Mouse (Mus musculus) liver, embryonic 16.5 days (tissue): Measurements from ENCODE around the gene Cd300lg. TPM values are rescaled to one million over a fixed set of nuclear protein-coding genes. Genes with fewer than 3 reads are reported as not detected.
A peak's percentile ranks its signal among the peaks of the same experiment; 100 is the strongest.

Source experiments
- ATAC-seq: fragments of 200-750 bp; cut with Nextera tagmentation; 2 replicates; pipeline ENCODE4 v1.8.0; 2017; ENCODE audit warnings: low read depth, mild to moderate bottlenecking, moderate number of reproducible peaks, moderate library complexity
- H3K27ac ChIP-seq: fragments of 300-500 bp; sonication (generic); 2 replicates; pipeline ENCODE4 v1.5.1; 2014; ENCODE audit warnings: mild to moderate bottlenecking, low read length
- H3K27me3 ChIP-seq: fragments of 300-500 bp; sonication (generic); 2 replicates; pipeline ENCODE4 v1.6.1; 2014; ENCODE audit warnings: low read depth, low read length, mixed read lengths; ENCODE audit not compliant: control insufficient read depth, insufficient read depth
- H3K36me3 ChIP-seq: fragments of 300-500 bp; sonication (generic); 2 replicates; pipeline ENCODE4 v1.6.1; 2014; ENCODE audit warnings: mild to moderate bottlenecking; ENCODE audit not compliant: control insufficient read depth, insufficient read depth
- H3K4me1 ChIP-seq: fragments of 300-500 bp; sonication (generic); 2 replicates; pipeline ENCODE4 v1.6.1; 2014; ENCODE audit warnings: low read depth, low read length, mixed read lengths; ENCODE audit not compliant: control insufficient read depth
- H3K4me2 ChIP-seq: fragments of 300-500 bp; sonication (generic); 2 replicates; pipeline ENCODE4 v1.6.1; 2014; ENCODE audit warnings: low read depth, low read length, mixed read lengths
- H3K4me3 ChIP-seq: fragments of 300-500 bp; sonication (generic); 2 replicates; pipeline ENCODE4 v1.5.1; 2014; ENCODE audit warnings: low read depth, mild to moderate bottlenecking, low read length
- H3K9ac ChIP-seq: fragments of 300-500 bp; sonication (generic); 2 replicates; pipeline ENCODE4 v1.6.1; 2014; ENCODE audit warnings: low read depth, low read length
- H3K9me3 ChIP-seq: fragments of 300-500 bp; sonication (generic); replicated peaks from 2 replicates; pipeline ENCODE4 v1.6.1; 2016; ENCODE audit warnings: low read length; ENCODE audit not compliant: control insufficient read depth
- WGBS: fragments of 180-500 bp; shearing (Covaris S2); extraction: QIAGEN DNeasy Blood & Tissue Kit; methylation state at CpG from one replicate; pipeline ENCODE4 v1.1.7; 2014; ENCODE audit not compliant: insufficient replicate concordance; 5-methylcytosine and 5-hydroxymethylcytosine counted together
- polyA plus RNA-seq: library from polyadenylated mRNA; unstranded; fragments of >200 nt; fragmentation: Nextera tagmentation; extraction: Ambion mirVana; gene quantifications from 2 replicates; pipeline ENCODE4 v1.2.1, GENCODE M21; 2015

Gene Cd300lg
- polyA plus RNA-seq, 1 experiment from 2014 or later, result 0.87 TPM

DNA sequence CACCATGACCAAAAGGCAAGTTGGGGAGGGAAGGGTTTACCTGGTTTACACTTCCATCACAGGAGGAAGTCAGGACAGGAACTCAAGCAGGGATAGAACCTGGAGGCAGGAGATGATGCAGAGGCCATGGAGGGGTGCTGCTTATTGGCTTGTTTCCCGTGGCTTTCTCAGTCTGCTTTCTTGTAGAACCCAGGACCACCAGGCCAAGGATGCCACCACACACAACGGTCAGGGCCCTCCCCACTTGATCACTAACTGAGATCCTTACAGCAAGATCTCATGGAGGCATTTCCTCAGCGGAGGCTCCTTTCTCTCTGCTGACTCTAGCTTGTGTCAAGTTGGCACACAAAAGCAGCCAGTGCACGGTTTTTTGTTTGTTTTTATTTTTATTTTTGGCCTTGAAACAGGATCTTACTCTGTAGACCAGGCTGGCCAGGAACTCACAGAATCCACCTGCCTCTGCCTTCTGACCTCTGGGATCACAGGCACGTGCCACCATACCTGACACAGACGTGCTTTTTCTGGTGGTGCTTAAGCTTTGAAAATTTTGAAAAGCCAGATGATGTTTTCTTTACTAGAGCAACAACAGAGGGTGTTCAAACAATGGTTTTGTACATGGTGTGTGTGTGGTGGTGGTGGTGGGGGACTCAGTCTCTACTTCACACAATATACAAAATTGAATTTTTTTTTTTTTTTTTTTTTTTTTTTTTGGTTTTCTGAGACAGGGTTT lies 13.1 kb upstream of the Cd300lg start, which contains the start of gene Mpp3:
Gene Mpp3, minus strand, starts transcription at position 375 of the 730 bp plus-strand sequence.
- no peak within 1 kb of the TSS for H3K9ac ChIP-seq
- no peaks in the 10 kb centered on the region for H3K36me3 ChIP-seq
- no peak within 1 kb of the TSS for H3K27ac ChIP-seq
- peaks cover 6% of the 10 kb centered on the region for H3K4me1 ChIP-seq
- ATAC-seq, result no peak
- WGBS, result 63% methylated on average over 6 of the region's 6 CpGs
- no peak within 1 kb of the TSS; the same call in 1 of the 2 replicates for H3K4me3 ChIP-seq
- H3K27me3 ChIP-seq, result peaks cover 38% of the 10 kb centered on the region
- H3K4me2 ChIP-seq, result peak within 1 kb of the TSS; percentile 78
- no peaks in the 10 kb centered on the region for H3K9me3 ChIP-seq

DNA sequence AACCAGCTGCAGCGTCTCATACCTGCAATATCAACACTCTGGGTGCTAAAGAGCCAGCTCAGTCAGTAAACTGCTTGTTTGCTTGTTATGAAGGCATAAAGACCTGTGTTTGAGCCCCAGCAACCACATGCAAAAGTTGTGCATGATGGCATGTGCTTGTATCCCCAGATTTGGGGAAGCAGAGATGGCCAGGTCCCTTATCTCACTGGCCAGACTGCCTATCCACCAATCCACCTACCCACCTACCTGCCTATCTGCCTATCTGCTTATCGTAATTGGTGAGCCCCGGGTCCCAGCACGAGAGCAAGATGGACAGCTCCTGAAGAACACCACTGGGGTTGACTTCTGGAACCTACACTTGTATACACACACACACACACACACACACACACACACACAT lies 12.0 kb upstream of the Cd300lg start:
- ATAC-seq, result no peak

DNA sequence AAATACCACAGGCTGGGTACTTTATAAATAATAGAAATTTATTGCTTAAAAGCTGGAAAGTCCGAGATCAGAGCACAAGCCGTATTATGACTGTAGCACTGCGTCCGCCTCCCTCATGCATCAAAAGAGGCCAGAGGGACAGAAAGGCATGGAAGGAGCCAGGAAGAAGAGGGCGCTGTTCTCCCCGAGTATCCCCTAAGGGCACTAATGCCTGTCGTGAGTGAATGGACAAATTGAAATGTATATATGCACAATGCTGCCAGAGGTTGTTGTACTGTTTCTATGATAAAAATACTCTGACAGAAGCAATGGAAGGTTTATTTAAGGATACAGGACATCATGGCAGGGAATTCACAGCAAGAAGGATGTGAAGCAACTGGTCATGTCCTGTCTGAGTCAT lies 11.3 kb upstream of the Cd300lg start:
- H3K4me2 ChIP-seq, result no peak overlapping the region
- H3K9ac ChIP-seq, result no peak overlapping the region
- no peak overlapping the region for H3K4me3 ChIP-seq
- no peak overlapping the region for H3K27ac ChIP-seq
- no peak for ATAC-seq
- peaks cover 35% of the 10 kb centered on the region for H3K27me3 ChIP-seq
- peaks cover 6% of the 10 kb centered on the region for H3K4me1 ChIP-seq
- no peaks in the 10 kb centered on the region for H3K9me3 ChIP-seq
- no peaks in the 10 kb centered on the region for H3K36me3 ChIP-seq
- WGBS, result 45% methylated on average over 7 of the region's 7 CpGs

More for the DNA sequence above, 12.0 kb upstream of the Cd300lg start:
- Histone ChIP-seq H3K36me3 (no peaks in the 10 kb centered on the region), H3K27me3 (peaks cover 38% of the 10 kb centered on the region), H3K9me3 (no peaks in the 10 kb centered on the region), H3K27ac (no peak overlapping the region), H3K4me2 (no peak overlapping the region), H3K4me3 (no peak overlapping the region), H3K4me1 (peaks cover 6% of the 10 kb centered on the region), H3K9ac (no peak overlapping the region)
- 27% methylated on average over 4 of the region's 4 CpGs for WGBS

DNA sequence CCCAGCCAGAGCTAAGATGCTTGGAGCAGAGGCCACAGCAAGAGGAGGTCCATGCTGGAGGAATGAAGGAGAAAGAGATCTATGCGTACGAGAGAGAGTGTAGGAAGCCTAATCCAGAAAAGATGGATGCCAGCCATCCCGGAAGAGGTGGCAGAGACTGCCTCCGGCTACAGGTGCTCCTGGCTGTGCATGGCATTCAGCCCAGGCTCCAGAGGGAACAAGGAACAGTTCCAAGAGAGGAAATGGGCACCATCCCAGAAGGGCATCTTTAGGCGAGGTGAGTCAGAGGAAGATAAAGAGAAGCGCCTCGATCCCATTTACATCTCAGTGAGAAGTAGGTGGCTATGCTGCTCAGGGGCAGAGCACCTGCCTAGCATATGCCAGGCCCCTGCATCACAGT lies 10.2 kb upstream of the Cd300lg start:
- no peak overlapping the region for H3K4me2 ChIP-seq
- no peaks in the 10 kb centered on the region for H3K36me3 ChIP-seq
- 67% methylated on average over 7 of the region's 7 CpGs for WGBS
- H3K27me3 ChIP-seq, result peaks cover 23% of the 10 kb centered on the region
- no peak overlapping the region for H3K9ac ChIP-seq
- peaks cover 6% of the 10 kb centered on the region for H3K4me1 ChIP-seq
- H3K4me3 ChIP-seq, result no peak overlapping the region
- no peak for ATAC-seq
- no peaks in the 10 kb centered on the region for H3K9me3 ChIP-seq
- no peak overlapping the region for H3K27ac ChIP-seq

DNA sequence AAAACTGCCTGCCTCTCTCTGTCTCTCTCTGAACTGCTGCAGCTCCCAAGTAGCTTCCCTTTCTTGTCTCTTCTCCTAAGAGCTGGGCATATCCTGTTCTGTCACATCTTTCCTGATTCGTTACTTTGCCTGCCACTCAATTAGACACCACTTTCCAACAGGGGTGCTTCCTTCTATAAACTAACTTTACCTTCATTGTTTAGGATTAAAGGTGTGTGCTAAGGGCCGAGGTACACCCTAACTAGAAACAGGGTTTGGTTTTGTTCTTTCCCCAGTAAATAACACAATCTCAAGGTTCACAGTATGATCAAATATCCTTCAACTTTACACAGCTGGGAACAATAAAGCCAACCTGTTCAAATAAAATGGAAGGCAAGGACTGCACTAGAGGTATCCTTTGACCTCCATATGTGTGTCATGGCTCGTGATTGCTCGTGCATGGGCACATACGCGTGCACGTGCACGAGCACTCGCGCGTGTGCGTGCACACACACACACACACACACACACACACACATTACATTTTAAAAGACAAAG lies 8.2 kb upstream of the Cd300lg start:
- H3K9me3 ChIP-seq, result no peaks in the 10 kb centered on the region
- H3K27me3 ChIP-seq, result peaks cover 3% of the 10 kb centered on the region; the same call in 1 of the 2 replicates
- ATAC-seq, result no peak
- no peaks in the 10 kb centered on the region for H3K36me3 ChIP-seq
- no peak overlapping the region for H3K4me3 ChIP-seq
- no peak overlapping the region for H3K4me2 ChIP-seq
- no peak overlapping the region for H3K27ac ChIP-seq
- no peak overlapping the region for H3K9ac ChIP-seq
- H3K4me1 ChIP-seq, result no peaks in the 10 kb centered on the region
- 69% methylated on average over 12 of the region's 12 CpGs for WGBS

DNA sequence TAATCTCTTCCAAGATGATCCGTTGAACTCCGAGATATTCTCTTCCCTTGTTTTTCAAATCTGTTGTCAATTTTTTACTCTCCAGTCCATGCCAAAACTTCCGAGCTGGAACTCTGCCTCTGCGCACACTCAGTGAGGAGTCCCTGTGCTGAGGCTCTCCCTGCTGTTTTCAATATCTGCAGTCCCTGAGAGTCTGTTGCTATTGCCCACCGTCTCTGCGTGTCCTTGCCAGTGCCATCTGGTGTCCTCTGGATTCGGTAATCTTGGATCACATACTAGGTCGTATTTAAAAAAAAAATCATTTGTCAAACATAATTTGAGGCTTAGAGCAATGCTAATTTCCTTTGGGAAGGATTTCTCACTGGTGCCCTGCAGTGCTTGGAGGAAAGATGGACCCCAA lies 6.4 kb upstream of the Cd300lg start:
- Histone ChIP-seq H3K9ac (no peak overlapping the region), H3K36me3 (no peaks in the 10 kb centered on the region)
- WGBS, result 64% methylated on average over 8 of the region's 8 CpGs

DNA sequence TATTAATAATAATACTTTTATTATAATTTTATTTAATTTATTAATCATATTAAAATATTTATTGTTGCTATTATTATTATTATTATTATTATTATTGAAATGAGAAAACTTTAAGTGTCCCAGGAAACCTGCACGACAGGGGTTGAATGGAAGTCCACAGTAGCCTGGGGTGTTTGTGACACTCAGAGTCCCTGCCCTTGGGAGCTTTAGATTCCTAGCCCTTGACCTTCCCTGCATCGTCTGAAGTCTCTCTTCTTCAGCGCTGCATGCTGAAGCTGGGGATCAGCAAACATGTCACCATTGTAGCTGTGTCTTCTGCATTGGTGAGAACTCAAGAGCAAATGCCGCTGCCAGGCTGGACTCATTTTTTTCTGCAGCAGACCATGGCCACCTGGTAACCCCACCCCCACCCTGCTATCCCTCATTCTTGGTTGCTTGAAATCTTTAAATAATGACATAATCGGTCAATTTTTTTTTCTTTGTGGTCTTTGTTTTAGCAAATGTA lies 5.8 kb upstream of the Cd300lg start:
- no peak overlapping the region for H3K4me2 ChIP-seq
- H3K36me3 ChIP-seq, result no peaks in the 10 kb centered on the region
- ATAC-seq, result no peak
- 76% methylated on average over 5 of the region's 5 CpGs for WGBS
- H3K27ac ChIP-seq, result no peak overlapping the region
- no peaks in the 10 kb centered on the region for H3K9me3 ChIP-seq
- no peaks in the 10 kb centered on the region; the same call in 1 of the 2 replicates for H3K4me1 ChIP-seq
- H3K4me3 ChIP-seq, result no peak overlapping the region
- no peaks in the 10 kb centered on the region for H3K27me3 ChIP-seq
- H3K9ac ChIP-seq, result no peak overlapping the region

More for the DNA sequence above, 6.4 kb upstream of the Cd300lg start:
- Histone ChIP-seq H3K27me3 (no peaks in the 10 kb centered on the region), H3K4me1 (no peaks in the 10 kb centered on the region; the same call in 1 of the 2 replicates), H3K4me3 (no peak overlapping the region), H3K9me3 (no peaks in the 10 kb centered on the region), H3K4me2 (no peak overlapping the region), H3K27ac (no peak overlapping the region)
- ATAC-seq, result no peak

DNA sequence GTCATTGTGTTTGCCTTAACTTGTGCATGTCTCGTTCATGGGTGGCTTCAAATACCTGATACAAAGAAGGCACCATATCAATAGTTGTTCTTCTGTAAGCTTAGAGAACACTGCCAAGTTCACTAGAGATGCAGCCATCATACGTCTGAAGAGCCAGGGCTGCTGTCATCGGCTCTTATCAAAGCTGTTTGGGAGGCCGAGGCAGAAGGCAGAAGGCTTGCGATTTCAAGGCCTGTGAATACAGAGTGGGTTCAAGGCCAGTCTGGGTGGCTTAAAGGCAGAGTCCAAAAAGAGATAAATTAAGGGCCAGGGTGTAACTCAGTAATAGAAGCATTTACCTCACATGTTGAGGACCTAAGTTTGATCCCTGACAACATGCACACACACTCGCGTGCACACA lies 5.0 kb upstream of the Cd300lg start:
- H3K4me3 ChIP-seq, result no peak overlapping the region
- H3K4me1 ChIP-seq, result no peaks in the 10 kb centered on the region; the same call in 1 of the 2 replicates
- no peak overlapping the region for H3K4me2 ChIP-seq
- no peak for ATAC-seq
- H3K27ac ChIP-seq, result no peak overlapping the region
- H3K36me3 ChIP-seq, result no peaks in the 10 kb centered on the region
- WGBS, result 56% methylated on average over 7 of the region's 7 CpGs
- H3K27me3 ChIP-seq, result no peaks in the 10 kb centered on the region
- no peak overlapping the region for H3K9ac ChIP-seq
- H3K9me3 ChIP-seq, result no peaks in the 10 kb centered on the region

DNA sequence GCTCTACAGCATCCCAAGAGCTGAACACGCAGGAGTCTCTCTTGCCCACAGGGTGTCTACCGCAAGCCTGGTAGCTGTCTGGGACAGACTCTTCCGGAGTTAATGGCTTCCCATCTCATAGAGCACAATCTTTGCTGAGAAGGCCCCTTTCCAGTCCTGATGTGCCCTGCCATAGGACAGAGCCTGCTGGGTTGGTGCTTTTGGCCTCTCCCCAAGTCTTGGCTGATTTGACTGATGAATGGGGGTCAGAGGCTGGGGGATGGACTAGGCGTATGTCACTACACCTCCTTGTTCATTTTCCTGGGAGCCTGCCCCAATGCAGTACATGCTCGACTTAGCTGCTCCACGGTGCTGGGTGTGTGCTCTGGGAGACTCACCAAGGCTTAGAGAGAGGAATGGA lies 3.5 kb upstream of the Cd300lg start:
- ATAC-seq, result no peak
- H3K9ac ChIP-seq, result no peak overlapping the region
- H3K27me3 ChIP-seq, result no peaks in the 10 kb centered on the region
- no peaks in the 10 kb centered on the region; the same call in 1 of the 2 replicates for H3K4me1 ChIP-seq
- H3K9me3 ChIP-seq, result no peaks in the 10 kb centered on the region
- 74% methylated on average over 6 of the region's 6 CpGs for WGBS
- H3K4me3 ChIP-seq, result no peak overlapping the region
- no peak overlapping the region for H3K27ac ChIP-seq
- H3K4me2 ChIP-seq, result no peak overlapping the region
- H3K36me3 ChIP-seq, result no peaks in the 10 kb centered on the region
